8 mouse cellular contexts compared by ENCODE assay signal in the genomic region with DNA sequence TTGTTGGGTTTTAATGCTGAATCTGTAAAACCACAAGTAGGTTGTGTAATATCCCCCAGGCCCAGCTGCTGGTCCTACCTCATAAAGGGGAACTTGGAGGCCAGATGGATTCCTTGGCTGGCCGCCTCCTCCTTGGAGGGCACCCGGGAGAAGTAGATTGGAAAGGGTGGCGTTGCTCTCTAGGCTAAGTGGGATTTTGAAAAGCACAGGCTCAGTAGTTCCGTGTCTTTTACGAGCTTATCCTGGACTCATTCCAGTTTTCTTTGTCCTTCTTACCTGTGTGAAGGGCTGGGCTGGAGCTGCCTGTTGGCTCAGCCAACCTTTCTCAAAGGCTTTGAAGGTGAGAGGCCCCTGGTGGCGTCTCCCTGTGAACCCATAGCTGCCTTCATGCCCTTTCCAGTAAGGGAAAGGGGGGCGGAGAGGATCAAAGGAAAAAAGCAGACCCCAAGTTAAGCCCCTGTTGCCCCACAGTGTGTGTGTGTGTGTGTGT. TPM values are rescaled to one million over a fixed set of nuclear protein-coding genes. Genes with fewer than 3 reads are reported as not detected.
DNase-seq lines count a peak whose midpoint lies in the region; ATAC-seq lines count a peak whose summit lies in the region.

No protein-coding gene starts in this region.

- peak; percentile 82 to 88 for ATAC-seq in hematopoietic stem cell, adult 5-6 weeks (replicated peaks in 1 of 2; ENCODE audit: insufficient read depth in 1 of 2, low FRiP score in 2 of 2, low TSS enrichment in 1 of 2, low read depth in 1 of 2, poor library complexity in 2 of 2, severe bottlenecking in 2 of 2)

- peak; percentile 74 for DNase-seq in Muller cell, postnatal 12 days (ENCODE audit: inconsistent ontology term)
- DNase-seq in cerebellum, adult 18-20 months = peak; percentile 47 to 48
- DNase-seq in frontal cortex, postnatal 14 days (ENCODE audit: low spot score in 2 of 2) = peak; percentile 44 to 45
- peak; percentile 55 to 72 for DNase-seq in layer of hippocampus, postnatal 10 days (ENCODE audit: low spot score in 2 of 2)
- peak; percentile 88 for DNase-seq in lung, postnatal 36 days
- DNase-seq in skeletal muscle tissue, adult 2 months (ENCODE audit: low read depth, low spot score) = peak; percentile 74
- no peak for DNase-seq in spleen, adult 12 weeks (ENCODE audit: low spot score)

RNA-seq across cellular contexts. Expression of a gene that starts 42.4 kb away (rescaled TPM):
- 56.6 and 62.2 TPM in 2 replicates for total RNA-seq in hematopoietic stem cell, adult 5-6 weeks (2017)
- 10 to 100 TPM; 62.3 to 69.6 TPM for total RNA-seq in layer of hippocampus, postnatal 10 days (2021)
